Mouse (Mus musculus) urinary bladder, adult 2 months (tissue): ENCODE results near the gene Adamts2. TPM values are rescaled to one million over a fixed set of nuclear protein-coding genes. Genes with fewer than 3 reads are reported as not detected.

Experiments
- DNase-seq: peaks from one replicate; pipeline ENCODE4 v3.0.0; 2022; ENCODE audit warnings: low spot score
- polyA plus RNA-seq: library from polyadenylated mRNA; depleted of rRNA; stranded (reverse); fragments of >200 nt; gene quantifications from 2 replicates; pipeline ENCODE4 v1.2.3, GENCODE M21; 2012

Gene Adamts2
- polyA plus RNA-seq, 1 experiment = 30.9 TPM

DNA sequence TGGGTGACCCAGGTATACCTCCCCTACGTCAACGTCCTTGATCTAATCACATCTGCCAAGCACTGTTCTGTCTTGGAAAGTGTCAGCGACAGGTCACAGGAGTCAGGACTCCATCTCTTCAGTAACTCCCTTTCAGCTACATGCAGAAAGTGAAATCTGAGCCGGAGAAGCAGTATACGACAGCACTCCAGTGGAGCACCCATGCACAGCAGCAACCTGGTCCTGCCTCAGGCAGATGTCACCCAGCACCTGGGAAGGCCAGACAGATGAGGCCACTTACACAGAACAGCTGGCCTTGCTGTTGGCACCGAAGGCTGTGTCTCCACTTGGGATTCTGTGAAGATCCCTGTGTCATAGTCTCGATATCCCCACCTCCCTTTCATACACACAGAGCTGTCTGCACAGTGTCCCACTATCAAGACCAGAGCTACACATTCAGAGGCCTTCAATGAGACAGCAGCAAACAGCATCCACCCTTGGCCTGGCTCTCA, 70.0 kb downstream of the Adamts2 start:
- no peak for DNase-seq

DNA sequence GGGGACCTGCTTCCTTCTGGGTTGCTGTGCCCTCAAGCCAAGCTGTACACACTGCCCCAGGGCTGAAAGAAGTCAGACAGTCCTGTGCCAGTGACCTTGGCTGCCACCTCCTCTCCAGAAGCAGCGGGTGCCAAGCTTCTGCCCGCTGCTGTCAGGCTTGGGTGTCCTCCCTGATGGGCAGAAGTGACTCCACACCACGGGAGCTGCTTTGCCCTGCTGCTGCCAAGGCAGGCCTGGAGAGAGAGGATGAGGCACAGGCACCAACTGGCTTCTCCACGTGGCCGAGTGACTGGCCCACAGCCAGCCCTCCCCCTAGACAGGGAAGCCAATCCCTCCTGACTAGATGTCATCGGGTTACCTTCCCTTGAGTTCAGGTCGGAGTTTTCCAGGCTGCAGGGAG, 71.0 kb downstream of the Adamts2 start:
- no peak for DNase-seq

- no peak for DNase-seq
Measured at GRCm38 (mm10) chr11:50673525-50674250, 71.8 kb downstream of the Adamts2 start.

- DNase-seq = no peak
Measured at GRCm38 (mm10) chr11:50674390-50674789, 72.5 kb downstream of the Adamts2 start.

- DNase-seq = no peak
Measured at GRCm38 (mm10) chr11:50678650-50679049, 76.8 kb downstream of the Adamts2 start.

GRCm38 (mm10) chr11:50681940-50682339, 80.1 kb downstream of the Adamts2 start:
- no peak for DNase-seq

DNA sequence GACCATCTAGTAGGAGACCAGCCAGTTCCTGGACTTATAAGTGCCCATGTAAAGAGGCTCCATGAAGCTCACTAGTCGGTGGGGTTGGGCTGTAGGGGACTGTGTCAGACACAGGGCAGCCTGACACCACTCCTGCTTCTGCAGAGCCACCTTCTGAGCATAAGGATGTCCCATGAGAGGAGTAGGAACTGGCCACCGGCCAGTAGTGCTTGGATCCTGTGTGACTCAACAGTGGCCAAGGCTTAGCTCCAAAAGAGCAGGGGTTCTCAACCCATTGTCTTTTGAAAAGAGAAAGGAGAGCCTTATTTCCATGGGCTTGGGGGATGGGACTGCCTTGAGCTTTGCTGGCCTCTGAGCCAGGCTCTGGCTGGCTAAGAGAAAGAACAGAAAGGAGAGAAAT, 81.9 kb downstream of the Adamts2 start:
- no peak for DNase-seq

DNA sequence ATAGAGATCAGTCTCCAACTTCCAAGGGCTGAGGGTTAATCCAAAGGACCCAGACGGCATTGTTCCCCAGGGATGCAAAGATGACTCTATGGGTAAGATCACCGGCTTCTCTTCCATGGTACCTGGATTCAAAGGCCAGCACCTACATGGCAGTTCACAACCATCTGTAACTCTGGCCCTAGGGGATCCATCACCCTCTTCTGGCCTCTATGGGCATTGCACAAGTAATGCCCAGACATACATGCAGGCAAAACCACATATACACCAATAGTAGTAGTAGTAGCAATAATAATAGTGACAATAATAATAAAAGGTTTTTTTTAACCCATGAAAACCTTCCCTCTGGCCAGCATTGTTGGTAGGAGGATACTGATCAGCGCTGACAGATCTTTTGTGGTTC, 86.7 kb downstream of the Adamts2 start:
- DNase-seq = no peak

- DNase-seq = no peak
Measured at GRCm38 (mm10) chr11:50689672-50690071, 87.8 kb downstream of the Adamts2 start.

- DNase-seq = no peak
Measured at GRCm38 (mm10) chr11:50699971-50700370, 98.1 kb downstream of the Adamts2 start.

- DNase-seq = no peak
Measured at GRCm38 (mm10) chr11:50700496-50700895, 98.6 kb downstream of the Adamts2 start.

- no peak for DNase-seq
Measured at GRCm38 (mm10) chr11:50703397-50703796, 101.5 kb downstream of the Adamts2 start.

- DNase-seq = no peak
Measured at GRCm38 (mm10) chr11:50704511-50704910, 102.6 kb downstream of the Adamts2 start.

- no peak for DNase-seq
Measured at GRCm38 (mm10) chr11:50707259-50707658, 105.4 kb downstream of the Adamts2 start.

DNA sequence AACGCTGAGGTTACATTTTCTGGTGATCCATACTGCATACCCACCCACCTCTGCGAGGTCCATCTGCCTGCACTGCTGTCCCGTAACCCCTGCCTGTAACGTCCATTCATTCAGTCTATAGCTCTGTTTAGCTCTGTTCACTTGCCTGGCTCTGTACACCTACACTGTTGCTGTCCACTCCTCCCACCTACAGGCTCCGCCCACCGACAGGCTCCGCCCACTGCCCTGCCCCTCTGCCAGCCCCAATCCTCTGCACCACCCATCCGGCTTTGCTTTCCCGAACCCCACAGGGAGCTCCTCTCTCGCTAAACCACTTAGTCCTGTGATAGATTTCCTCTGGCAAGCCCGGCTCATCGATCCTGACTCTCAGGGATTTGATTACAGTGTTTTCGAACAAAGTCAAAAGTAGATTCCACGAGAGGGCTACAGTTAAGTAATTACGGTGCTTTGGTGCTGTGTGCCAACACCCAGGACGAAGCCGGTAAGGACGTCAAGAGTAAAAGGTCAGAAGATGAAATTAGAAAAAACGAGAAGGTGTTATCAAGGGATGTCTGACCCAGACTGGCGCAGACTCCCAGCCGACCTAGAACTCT, 111.8 kb downstream of the Adamts2 start:
- no peak for DNase-seq

DNA sequence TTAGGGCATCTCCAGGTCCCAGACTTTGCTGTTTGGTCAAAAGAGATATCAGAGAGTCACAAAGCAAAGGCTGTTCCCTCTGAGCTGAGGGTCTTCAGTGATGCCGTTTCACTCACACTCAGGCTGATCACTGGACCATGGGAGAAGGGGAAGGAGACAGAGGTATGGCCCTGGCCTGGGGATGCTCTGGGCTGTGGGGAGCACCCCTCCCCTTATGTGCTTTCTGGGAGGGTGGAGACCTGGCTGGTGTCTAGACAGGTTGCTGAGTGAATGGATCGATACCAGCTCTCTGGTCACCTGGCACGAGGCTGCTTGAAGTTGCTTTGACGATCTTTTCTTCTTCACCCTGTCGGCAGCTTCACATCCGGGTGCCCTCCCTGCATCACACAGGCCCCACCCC, 113.2 kb downstream of the Adamts2 start:
- no peak for DNase-seq

GRCm38 (mm10) chr11:50717381-50717897, 115.6 kb downstream of the Adamts2 start:
- no peak for DNase-seq

DNA sequence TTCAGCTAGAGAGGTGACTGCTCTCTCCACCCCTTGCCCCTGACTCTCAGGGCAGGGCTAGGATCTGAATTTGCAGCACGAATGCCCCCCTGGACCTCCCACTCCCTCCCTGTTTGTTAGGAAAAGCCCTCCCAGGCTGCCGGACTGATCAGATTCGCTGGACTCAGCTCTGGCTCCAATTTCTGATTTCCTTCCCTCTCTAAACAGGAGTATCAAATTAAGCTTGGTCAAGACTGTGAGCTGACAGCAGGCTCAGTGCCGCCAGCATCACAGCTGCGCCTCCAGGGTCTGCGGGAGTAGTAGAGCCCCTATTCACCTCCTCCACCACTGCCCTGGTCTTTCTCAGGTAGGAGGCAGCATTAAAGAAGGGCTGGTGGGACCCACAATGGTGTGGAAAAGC, 117.0 kb downstream of the Adamts2 start:
- DNase-seq = no peak

- no peak for DNase-seq
Measured at GRCm38 (mm10) chr11:50720421-50720820, 118.5 kb downstream of the Adamts2 start.

DNA sequence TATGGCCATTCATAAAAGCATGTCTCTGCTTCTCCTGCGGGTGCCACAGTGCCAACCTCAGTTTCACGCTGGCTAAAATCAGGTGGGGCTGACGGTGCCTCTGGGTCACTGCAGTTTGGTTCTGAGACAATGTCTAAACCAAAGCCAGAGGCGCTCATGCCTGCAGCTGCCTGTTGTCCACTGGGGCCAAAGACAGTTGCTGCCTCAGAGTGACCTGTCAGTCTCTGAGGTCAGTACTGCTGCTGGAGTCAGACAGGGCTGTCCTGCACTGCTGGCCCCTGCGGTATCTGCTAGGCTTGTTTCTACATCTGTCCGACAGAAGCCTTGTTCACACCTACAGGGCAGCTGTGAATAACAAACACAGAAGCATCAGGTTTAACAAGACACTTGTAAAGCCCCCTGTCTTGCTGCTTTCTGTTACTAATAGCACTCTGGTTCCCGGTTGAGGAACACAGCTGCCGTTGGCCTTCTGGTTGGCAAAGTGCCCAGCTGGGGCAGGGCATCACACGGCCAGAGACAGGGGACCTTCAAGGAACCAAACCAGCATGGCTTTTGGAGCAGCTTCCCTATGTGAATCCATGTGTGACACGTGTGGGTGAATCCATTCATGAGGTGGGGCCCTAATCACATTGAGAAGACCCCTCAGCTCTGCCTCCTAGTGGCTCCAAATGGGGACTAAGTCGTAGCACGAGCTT, 119.1 kb downstream of the Adamts2 start:
- no peak for DNase-seq

GRCm38 (mm10) chr11:50725595-50725994, 123.7 kb downstream of the Adamts2 start:
- no peak for DNase-seq

DNA sequence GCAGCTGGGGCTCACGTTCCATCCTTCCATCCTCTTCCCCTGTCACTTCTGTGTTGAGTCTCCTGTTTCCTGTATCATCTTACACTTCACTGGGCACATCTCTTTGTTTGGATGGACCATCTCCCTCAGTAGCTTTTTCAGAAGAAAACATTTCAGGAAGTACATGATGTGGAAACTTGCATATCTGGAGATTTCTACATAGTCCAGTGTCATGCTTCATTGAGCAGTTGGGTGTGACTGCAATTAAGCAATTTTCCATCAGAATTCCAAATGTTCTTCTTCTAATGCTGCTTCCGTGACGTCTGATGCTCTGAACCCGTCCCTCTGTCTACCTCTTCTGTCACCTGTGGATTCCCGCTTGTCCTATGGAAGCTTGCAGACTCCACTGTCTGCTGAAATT, 124.2 kb downstream of the Adamts2 start:
- DNase-seq = no peak

GRCm38 (mm10) chr11:50733146-50733545, 131.3 kb downstream of the Adamts2 start:
- DNase-seq = no peak
